Mouse (Mus musculus) granulocyte monocyte progenitor cell, adult 5-6 weeks (primary cell): ENCODE results near the gene Cd1d1. TPM values are rescaled to one million over a fixed set of nuclear protein-coding genes. Genes with fewer than 3 reads are reported as not detected.
A peak's percentile ranks its signal among the peaks of the same experiment; 100 is the strongest.

Experiments
- ATAC-seq: replicated peaks from 2 replicates; pipeline ENCODE4 v1.8.0; 2016; ENCODE audit warnings: mild to moderate bottlenecking, moderate TSS enrichment, inconsistent platforms; ENCODE audit not compliant: poor library complexity, severe bottlenecking
- total RNA-seq, 2 experiments: library from RNA; stranded (forward) in 1 of 2; stranded (reverse) in 1 of 2; fragments of 200-712, 200-1000 nt in 1 of 2; fragments of >200 nt in 1 of 2; fragmentation: Nextera tagmentation in 1 of 2; gene quantifications; 2 replicates each; pipeline ENCODE4 v1.2.3; 2014 to 2017

Cd1d1 gene
- total RNA-seq, 2 experiments from 2014 or later, result 18.6 to 38.4 TPM

DNA sequence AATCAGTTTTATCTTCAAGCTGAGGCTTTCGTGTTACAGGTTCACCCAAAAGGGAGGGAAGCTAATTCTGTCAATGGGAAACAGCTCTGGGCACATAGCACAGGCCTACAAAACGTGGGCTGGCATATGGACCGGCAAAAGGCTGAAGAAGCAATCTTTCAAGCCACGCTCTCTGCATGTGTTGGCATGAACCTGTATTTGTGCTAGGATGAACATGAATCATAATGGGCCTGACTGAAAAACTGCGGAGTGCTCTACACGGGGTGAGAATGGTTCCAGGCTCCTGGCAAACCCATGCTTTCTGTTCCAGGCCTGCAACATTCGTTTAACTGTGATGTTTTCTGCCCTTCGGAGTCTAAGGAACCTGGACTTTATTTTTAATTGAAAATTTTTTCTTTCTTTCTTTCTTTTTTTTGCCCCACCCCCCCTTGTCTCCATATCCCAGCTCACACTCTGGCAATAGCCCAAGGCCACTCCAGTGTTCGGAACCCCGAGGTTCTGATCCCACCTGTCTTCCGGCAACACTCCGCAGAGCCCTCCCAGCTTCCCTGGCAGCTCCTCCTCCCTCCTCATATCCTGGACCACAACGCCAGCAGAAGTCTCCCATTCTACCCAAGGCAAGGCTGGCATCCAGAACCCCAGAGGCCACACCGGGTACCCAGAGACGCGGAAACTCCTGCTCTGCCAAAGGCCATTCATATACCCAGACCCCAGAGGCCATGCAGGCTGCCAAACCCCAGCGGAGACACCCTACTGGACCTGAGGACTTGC, 36.4 kb downstream of the Cd1d1 start:
- ATAC-seq, result no peak

GRCm38 (mm10) chr3:86961395-86961669, 37.9 kb downstream of the Cd1d1 start:
- peak; percentile 44 for ATAC-seq

- no peak for ATAC-seq
Measured at GRCm38 (mm10) chr3:86960656-86961394, 38.4 kb downstream of the Cd1d1 start.

GRCm38 (mm10) chr3:86959088-86959487, 40.2 kb downstream of the Cd1d1 start:
- ATAC-seq, result peak; percentile 58

GRCm38 (mm10) chr3:86955376-86955775, 43.9 kb downstream of the Cd1d1 start:
- ATAC-seq, result no peak

DNA sequence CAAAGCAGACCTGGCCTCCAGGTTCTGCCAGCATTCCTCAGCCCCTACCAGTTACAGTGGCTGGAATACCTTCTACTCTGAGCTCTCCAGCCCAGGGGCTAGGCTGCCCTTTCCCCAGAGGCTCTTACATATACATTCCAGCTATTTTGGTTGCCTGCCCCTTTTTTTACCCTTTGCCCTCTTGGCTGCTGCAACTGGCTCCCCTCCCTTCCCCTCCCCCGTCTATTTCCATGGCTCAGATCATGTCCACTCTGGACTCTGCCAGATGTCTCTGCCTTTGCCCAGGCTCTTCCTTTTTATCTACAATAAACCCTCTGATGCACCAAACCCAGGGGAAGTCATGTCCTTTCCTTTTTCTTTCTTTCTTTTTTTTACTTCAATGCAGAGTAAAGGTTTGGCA, 44.7 kb downstream of the Cd1d1 start:
- no peak for ATAC-seq

DNA sequence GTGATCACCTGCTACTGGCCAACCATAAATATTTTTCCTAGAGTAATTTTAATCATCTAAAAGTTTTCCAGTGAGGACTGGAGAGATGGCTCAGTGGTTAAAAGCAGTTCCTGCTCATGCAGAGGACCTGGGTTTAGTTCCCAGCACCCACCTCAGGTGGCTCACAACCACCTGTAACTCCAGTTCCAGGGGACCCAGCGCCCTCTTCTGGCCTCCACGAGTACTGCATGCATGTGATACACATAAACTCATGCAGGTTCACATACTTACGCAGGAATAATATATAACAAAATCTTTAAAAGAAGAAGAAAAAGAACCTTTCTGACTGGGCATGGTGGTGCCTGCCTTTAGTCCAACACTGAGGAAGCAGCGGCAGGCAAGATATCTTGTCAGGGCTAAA, 45.4 kb downstream of the Cd1d1 start:
- no peak for ATAC-seq

DNA sequence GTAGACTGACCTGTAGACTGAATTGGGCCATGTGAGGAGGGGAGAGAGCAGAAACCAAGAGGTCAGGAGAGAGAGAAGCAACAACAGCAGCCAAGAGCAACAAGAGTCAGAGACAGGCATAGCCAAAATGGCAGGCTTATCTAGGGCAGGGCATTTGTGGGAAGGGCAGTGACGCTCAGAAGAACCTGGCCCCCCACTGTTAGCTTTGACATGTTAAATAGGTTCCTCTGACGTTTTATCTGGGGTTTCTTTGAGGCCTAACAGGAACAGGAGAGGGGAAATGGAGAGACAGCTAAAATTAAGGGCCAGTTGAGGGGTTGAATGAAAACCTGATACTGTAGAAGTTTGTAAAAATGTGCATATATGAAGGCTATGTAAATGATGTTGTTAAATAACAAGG, 48.6 kb downstream of the Cd1d1 start:
- no peak for ATAC-seq

Other genes starting within 250 kb of the Cd1d1 start
- 0.62 and 1.6 TPM in 2 replicates for gene Dclk2, start 78.6 kb downstream of the Cd1d1 start, total RNA-seq (2014; fragmentation: Nextera tagmentation)
- gene Dclk2, start 78.6 kb downstream of the Cd1d1 start, total RNA-seq (2017), result under 0.01 and 0.30 TPM in 2 replicates
- not detected in 2 replicates for gene Kirrel, start 175.3 kb upstream of the Cd1d1 start, total RNA-seq (2014; fragmentation: Nextera tagmentation)
- gene Kirrel, start 175.3 kb upstream of the Cd1d1 start, total RNA-seq (2017), result not detected in 2 replicates